Mouse (Mus musculus): ENCODE results near the gene Sgta.
A peak's percentile ranks its signal among the peaks of the same experiment; 100 is the strongest.
"Not testable (repeated sequence)": the region's sequence is repeated elsewhere in the genome, so short reads cannot be mapped to it uniquely, and the experiment has no call there.

Sgta gene

GRCm38 (mm10) chr10:81057406-81058130 is 2.4 kb downstream of the Sgta start:
- no peak for DNase-seq

- not testable (repeated sequence) for DNase-seq
Observed at GRCm38 (mm10) chr10:81055802-81056340, 4.1 kb downstream of the Sgta start.

- no peak for DNase-seq
Observed at GRCm38 (mm10) chr10:81055169-81055568, 4.8 kb downstream of the Sgta start.

- DNase-seq, result no peak
Observed at GRCm38 (mm10) chr10:81052577-81052976, 7.4 kb downstream of the Sgta start.

GRCm38 (mm10) chr10:81051133-81051532 is 8.8 kb downstream of the Sgta start:
- no peak for DNase-seq

- no peak for DNase-seq
Observed at GRCm38 (mm10) chr10:81050645-81051044, 9.3 kb downstream of the Sgta start.

GRCm38 (mm10) chr10:81045246-81045645 is 14.7 kb downstream of the Sgta start:
- not testable (repeated sequence) for DNase-seq

- DNase-seq, result peak; percentile 28
Observed at GRCm38 (mm10) chr10:81041458-81042175, 18.4 kb downstream of the Sgta start.

- DNase-seq, result peak; percentile 98
Observed at GRCm38 (mm10) chr10:81036988-81037580, 22.9 kb downstream of the Sgta start, which contains the start of gene Slc39a3. Gene Slc39a3 (minus strand): TSS chr10:81037426.

- no peak for DNase-seq
Observed at GRCm38 (mm10) chr10:81036251-81036650, 23.7 kb downstream of the Sgta start.

- no peak for DNase-seq
Observed at GRCm38 (mm10) chr10:81033586-81033985, 26.4 kb downstream of the Sgta start.

- DNase-seq, result no peak
Observed at GRCm38 (mm10) chr10:81029031-81029430, 30.9 kb downstream of the Sgta start.

- no peak for DNase-seq
Observed at GRCm38 (mm10) chr10:81028219-81028618, 31.8 kb downstream of the Sgta start.

GRCm38 (mm10) chr10:81027331-81027730 is 32.6 kb downstream of the Sgta start:
- DNase-seq, result no peak

GRCm38 (mm10) chr10:81026857-81027256 is 33.1 kb downstream of the Sgta start:
- no peak for DNase-seq

- DNase-seq, result no peak
Observed at GRCm38 (mm10) chr10:81025639-81026275, 34.2 kb downstream of the Sgta start, which contains the start of gene Diras1. Gene Diras1 (minus strand): TSS chr10:81025662.

GRCm38 (mm10) chr10:81025047-81025621 is 34.8 kb downstream of the Sgta start:
- DNase-seq, result no peak

- DNase-seq, result no peak
Observed at GRCm38 (mm10) chr10:81024346-81024937, 35.5 kb downstream of the Sgta start.

GRCm38 (mm10) chr10:81022744-81023143 is 37.2 kb downstream of the Sgta start:
- no peak for DNase-seq

- no peak for DNase-seq
Observed at GRCm38 (mm10) chr10:81021547-81022110, 38.4 kb downstream of the Sgta start.

- no peak for DNase-seq
Observed at GRCm38 (mm10) chr10:81020207-81020606, 39.8 kb downstream of the Sgta start.

- DNase-seq, result no peak
Observed at GRCm38 (mm10) chr10:81019687-81020086, 40.3 kb downstream of the Sgta start.
